Mouse (Mus musculus) kidney, adult 2 months (tissue): ENCODE measurements at regions not wholly inside any gene's neighbourhood (a gene's known extent, or its start where the extent isn't known, plus 50 kb on each side); places are given as distances from the start of the nearest gene placed in this dataset.

ENCODE experiments used
- DNase-seq: peaks from one replicate; pipeline ENCODE4 v3.0.0; 2021
- H3K27ac ChIP-seq: fragments of 200-500 bp; 2 replicates; pipeline ENCODE4 v1.5.1; 2012; ENCODE audit warnings: low read depth, low read length, control low read depth, inconsistent platforms; ENCODE audit not compliant: insufficient read depth
- H3K27me3 ChIP-seq: fragments of 200-500 bp; replicated peaks from 2 replicates; pipeline ENCODE4 v1.6.1; 2012; ENCODE audit warnings: mild to moderate bottlenecking, moderate library complexity, low read length, inconsistent platforms; ENCODE audit not compliant: control insufficient read depth, insufficient read depth
- H3K36me3 ChIP-seq: fragments of 200-500 bp; 2 replicates; pipeline ENCODE4 v1.6.1; 2012; ENCODE audit warnings: mild to moderate bottlenecking, moderate library complexity, low read length, inconsistent platforms; ENCODE audit not compliant: control insufficient read depth, insufficient read depth
- H3K4me1 ChIP-seq: fragments of 200-500 bp; 2 replicates; pipeline ENCODE4 v1.6.1; 2011; ENCODE audit warnings: low read length; ENCODE audit not compliant: control insufficient read depth, insufficient read depth
- H3K4me3 ChIP-seq: fragments of 200-500 bp; 2 replicates; pipeline ENCODE4 v1.5.1; 2011; ENCODE audit warnings: mild to moderate bottlenecking, low read depth, low read length, control low read depth; ENCODE audit not compliant: insufficient read depth
- CTCF ChIP-seq: fragments of 200-500 bp; conservative IDR thresholded peaks from 2 replicates; pipeline ENCODE4 v1.5.1; 2011; ENCODE audit warnings: low read depth, mild to moderate bottlenecking, control low read depth, low read length, moderate library complexity, mixed read lengths; ENCODE audit not compliant: insufficient read depth, insufficient read length
- POLR2A ChIP-seq: fragments of 200-500 bp; IDR thresholded peaks from one replicate; pipeline ENCODE4 v1.6.1; 2011; ENCODE audit warnings: low read depth, low read length, control low read depth
- WGBS: fragments of 180-500 bp; shearing (Covaris S2); methylation state at CpG from one replicate; pipeline ENCODE4 v1.1.7; 2018; 5-methylcytosine and 5-hydroxymethylcytosine counted together

DNA sequence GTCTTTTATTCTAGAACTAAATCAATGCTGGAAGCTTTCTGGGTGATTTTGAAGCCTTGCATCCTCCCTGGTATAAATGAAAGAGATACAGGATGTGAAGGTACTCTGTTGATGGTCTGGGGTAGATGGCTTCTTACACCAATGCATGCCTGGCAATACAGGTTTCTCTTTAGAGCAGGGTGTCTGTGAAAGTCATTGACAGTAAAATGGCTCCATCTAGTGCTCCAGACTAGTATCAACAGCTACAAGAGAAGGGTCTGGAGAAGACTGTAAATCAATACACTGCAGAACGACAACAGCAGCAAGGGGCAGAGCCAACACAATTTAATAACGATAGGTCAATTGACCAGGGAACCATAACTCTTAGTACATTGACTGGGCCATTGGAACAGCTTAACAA is 98.3 kb downstream of the Sptssa start:
- Histone ChIP-seq H3K4me3 (no peak overlapping the region), H3K4me1 (no peaks in the 10 kb centered on the region), H3K36me3 (no peaks in the 10 kb centered on the region), H3K27me3 (no peaks in the 10 kb centered on the region), H3K27ac (no peak overlapping the region)
- TF ChIP-seq POLR2A (no peak), CTCF (peak; percentile 40)
- peak; percentile 43 for DNase-seq
- WGBS = 7% methylated on average over 2 of the region's 2 CpGs

DNA sequence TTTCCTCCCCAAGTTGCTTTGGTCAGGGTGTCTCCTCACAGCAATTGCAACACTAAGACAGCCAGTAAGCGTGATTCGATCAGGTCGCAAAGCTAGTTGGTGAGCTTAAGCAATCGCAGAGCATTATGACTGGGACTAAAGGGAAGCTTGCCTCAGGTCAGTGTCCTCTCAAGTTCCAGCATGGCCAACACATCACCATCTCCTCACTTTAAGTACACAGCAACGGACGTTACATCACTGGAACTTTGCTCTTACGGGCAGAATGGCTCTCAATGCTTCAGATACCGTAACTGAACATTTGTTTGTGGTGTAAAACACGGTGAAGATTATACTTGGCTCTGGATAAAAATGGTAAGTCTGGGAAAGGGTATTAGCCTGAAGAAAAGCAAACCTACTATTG is 106.7 kb downstream of the Sptssa start:
- TF ChIP-seq CTCF = no peak
- TF ChIP-seq POLR2A = no peak
- WGBS = 90% methylated on average over 9 of the region's 9 CpGs
- Histone ChIP-seq H3K4me3 (no peak overlapping the region), H3K27me3 (no peaks in the 10 kb centered on the region), H3K27ac (no peak overlapping the region), H3K4me1 (no peaks in the 10 kb centered on the region), H3K36me3 (no peaks in the 10 kb centered on the region)
- DNase-seq = no peak

DNA sequence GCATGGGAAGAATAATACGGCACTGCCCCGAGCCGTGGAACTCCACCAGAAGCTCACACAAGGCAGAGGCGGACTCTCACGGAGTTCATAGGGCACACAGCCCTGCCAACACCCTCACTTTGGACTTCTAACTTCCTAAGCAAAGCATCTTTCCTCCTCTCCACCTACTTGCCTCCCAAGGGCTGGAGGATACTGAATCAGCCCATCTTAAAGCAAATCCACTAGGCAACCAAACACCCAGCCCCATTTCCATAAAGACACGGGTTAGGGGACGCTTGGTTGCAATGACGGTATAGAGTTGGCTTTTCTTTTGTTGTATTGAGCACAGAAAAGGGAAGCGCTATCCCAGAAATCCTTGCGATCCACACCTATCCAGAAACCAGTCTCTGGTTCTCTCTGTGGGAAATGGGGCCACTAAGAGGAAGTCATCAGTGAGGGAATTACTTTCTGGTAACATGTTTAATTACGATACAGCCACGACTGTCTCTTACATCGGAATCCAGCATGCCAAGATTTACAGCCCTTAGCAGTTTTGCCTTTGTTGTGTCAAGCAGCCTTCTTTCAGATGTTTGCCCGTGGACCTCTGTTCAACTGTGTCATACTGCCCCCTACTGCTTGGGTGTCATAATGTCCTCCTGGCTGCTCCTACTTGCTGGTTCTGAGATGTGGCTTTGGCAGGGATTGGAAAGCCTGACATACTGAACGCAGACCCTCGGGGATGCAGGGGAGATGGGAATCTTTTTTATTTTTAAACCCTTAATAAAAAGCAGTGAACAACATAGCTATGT is 110.4 kb downstream of the Sptssa start:
- peak; percentile 61 for DNase-seq
- no peaks in the 10 kb centered on the region for H3K4me1 ChIP-seq
- 31% methylated on average over 16 of the region's 16 CpGs for WGBS
- no peaks in the 10 kb centered on the region for H3K27me3 ChIP-seq
- TF ChIP-seq CTCF = peak; percentile 87
- no peak for TF ChIP-seq POLR2A
- no peak overlapping the region for H3K4me3 ChIP-seq
- no peak overlapping the region for H3K27ac ChIP-seq
- H3K36me3 ChIP-seq = no peaks in the 10 kb centered on the region

DNA sequence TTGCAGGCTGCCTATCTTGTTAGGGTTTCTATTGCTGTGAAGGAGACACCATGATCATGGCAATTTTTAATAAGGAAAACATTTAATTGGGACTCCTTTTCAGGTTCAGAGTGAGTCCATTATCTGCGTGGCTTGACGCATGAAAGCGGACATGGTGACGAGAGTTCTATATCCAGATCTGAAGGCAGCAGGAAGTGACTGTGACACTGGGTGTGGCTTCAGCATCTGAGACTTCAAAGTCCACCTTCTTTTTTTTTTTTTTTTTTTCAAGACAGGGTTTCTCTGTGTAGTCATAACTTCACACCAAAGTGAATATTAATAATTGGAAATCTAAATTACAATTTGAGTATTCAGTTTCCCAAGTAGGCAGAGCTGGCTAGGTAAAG is 118.1 kb downstream of the Sptssa start:
- TF ChIP-seq CTCF (no peak), POLR2A (no peak)
- DNase-seq = no peak
- no peaks in the 10 kb centered on the region for H3K27me3 ChIP-seq
- WGBS = 82% methylated on average over 4 of the region's 4 CpGs
- H3K27ac ChIP-seq = no peak overlapping the region
- no peaks in the 10 kb centered on the region for H3K4me1 ChIP-seq
- no peak overlapping the region for H3K4me3 ChIP-seq
- H3K36me3 ChIP-seq = no peaks in the 10 kb centered on the region

DNA sequence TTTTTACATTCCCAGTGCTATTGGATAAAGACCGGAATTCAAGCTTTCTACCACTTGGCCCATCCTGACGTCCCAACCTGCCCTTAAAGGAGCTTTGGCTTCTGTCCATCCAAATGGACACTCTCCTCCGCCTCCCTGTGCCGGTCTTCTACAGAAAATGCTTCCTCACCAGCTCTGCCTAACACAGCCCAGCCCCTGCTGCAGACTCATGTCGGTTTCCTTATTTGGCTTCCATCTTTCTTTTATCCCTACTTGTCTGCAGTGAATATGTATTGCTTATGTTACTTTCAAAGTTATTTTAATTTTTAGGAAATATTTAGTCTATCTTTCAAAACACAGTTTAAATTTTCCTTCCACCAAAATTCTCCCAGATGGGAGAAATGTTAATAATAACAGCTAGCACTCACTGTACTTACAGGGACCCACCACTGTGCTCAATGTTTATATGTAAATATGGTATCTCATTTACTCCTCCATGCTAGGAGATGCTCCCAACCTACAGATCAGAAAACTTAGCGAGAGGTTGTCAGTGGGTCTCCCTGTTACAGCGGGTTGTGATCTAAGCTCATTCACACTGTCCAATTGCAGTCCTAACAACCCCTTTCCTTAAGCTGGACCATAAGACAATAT is 118.6 kb downstream of the Sptssa start:
- Histone ChIP-seq H3K4me3 (no peak overlapping the region), H3K27me3 (no peaks in the 10 kb centered on the region), H3K4me1 (no peaks in the 10 kb centered on the region), H3K36me3 (no peaks in the 10 kb centered on the region), H3K27ac (no peak overlapping the region)
- TF ChIP-seq CTCF (no peak), POLR2A (no peak)
- DNase-seq = no peak
- WGBS = 94% methylated on average over 7 of the region's 7 CpGs

DNA sequence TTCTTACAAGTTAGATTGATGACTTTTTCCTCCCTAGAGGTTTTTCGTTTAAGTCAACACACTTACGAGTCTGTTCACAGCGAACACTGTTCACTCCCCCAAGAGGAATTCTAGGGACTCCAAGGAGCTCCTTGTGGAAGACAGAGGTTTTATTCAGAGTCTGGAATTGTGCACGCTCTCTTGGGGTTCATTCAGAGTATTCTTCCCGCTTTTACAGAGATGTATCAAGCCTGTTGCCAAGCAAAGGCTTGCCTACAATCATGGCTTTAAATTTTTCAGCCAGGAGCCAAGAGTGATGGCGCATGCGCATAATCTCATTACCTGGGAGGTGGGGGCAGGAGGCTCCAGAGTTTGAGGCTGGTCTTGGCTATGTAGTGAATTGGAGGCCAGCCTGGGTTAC is 119.4 kb downstream of the Sptssa start:
- TF ChIP-seq POLR2A (no peak), CTCF (no peak)
- H3K27me3 ChIP-seq = no peaks in the 10 kb centered on the region
- H3K4me1 ChIP-seq = no peaks in the 10 kb centered on the region
- no peaks in the 10 kb centered on the region for H3K36me3 ChIP-seq
- 59% methylated on average over 7 of the region's 7 CpGs for WGBS
- DNase-seq = no peak
- H3K4me3 ChIP-seq = no peak overlapping the region
- no peak overlapping the region for H3K27ac ChIP-seq
